Mouse (Mus musculus): Measurements from ENCODE around the gene Cst8. TPM values are rescaled to one million over a fixed set of nuclear protein-coding genes. Genes with fewer than 3 reads are reported as not detected.

Gene Cst8
- polyA plus RNA-seq, 1 experiment from 2014 or later, result not detected

Other genes with a start within 250 kb of the Cst8 start
- gene Nxt1, start 126.2 kb upstream of the Cst8 start, polyA plus RNA-seq (2014; fragmentation: Nextera tagmentation; extraction: Ambion mirVana), result 101 and 105 TPM in 2 replicates
- gene Gzf1, start 117.8 kb upstream of the Cst8 start, polyA plus RNA-seq (2014; fragmentation: Nextera tagmentation; extraction: Ambion mirVana), result 22.4 and 27.3 TPM in 2 replicates
- 22.8 and 25.7 TPM in 2 replicates for gene Napb, start 66.3 kb upstream of the Cst8 start, polyA plus RNA-seq (2014; fragmentation: Nextera tagmentation; extraction: Ambion mirVana)
- gene Cstl1, start 48.4 kb upstream of the Cst8 start, polyA plus RNA-seq (2014; fragmentation: Nextera tagmentation; extraction: Ambion mirVana), result not detected in 2 replicates
- not detected in 2 replicates for gene Cst11, start 27.3 kb upstream of the Cst8 start, polyA plus RNA-seq (2014; fragmentation: Nextera tagmentation; extraction: Ambion mirVana)
- gene 8030411F24Rik, start 16.8 kb upstream of the Cst8 start, polyA plus RNA-seq (2014; fragmentation: Nextera tagmentation; extraction: Ambion mirVana), result not detected in 2 replicates
- gene Cst12, start 9.4 kb upstream of the Cst8 start, polyA plus RNA-seq (2014; fragmentation: Nextera tagmentation; extraction: Ambion mirVana), result not detected in 2 replicates
- gene Cst13, start 21.3 kb downstream of the Cst8 start, polyA plus RNA-seq (2014; fragmentation: Nextera tagmentation; extraction: Ambion mirVana), result not detected in 2 replicates
- not detected in 2 replicates for gene Cst9, start 36.4 kb downstream of the Cst8 start, polyA plus RNA-seq (2014; fragmentation: Nextera tagmentation; extraction: Ambion mirVana)
- gene 9230104L09Rik, start 66.3 kb downstream of the Cst8 start, polyA plus RNA-seq (2014; fragmentation: Nextera tagmentation; extraction: Ambion mirVana), result not detected in 2 replicates
- 309 and 318 TPM in 2 replicates for gene Cst3, start 76.9 kb downstream of the Cst8 start, polyA plus RNA-seq (2014; fragmentation: Nextera tagmentation; extraction: Ambion mirVana)
- not detected in 2 replicates for gene Gm1330, start 204.5 kb downstream of the Cst8 start, polyA plus RNA-seq (2014; fragmentation: Nextera tagmentation; extraction: Ambion mirVana)
- not detected in 2 replicates for gene Gm10750, start 218.5 kb downstream of the Cst8 start, polyA plus RNA-seq (2014; fragmentation: Nextera tagmentation; extraction: Ambion mirVana)

Data from neural tube, embryonic 11.5 days (tissue).